1 mouse cellular context compared by ENCODE assay signal in the genomic region with DNA sequence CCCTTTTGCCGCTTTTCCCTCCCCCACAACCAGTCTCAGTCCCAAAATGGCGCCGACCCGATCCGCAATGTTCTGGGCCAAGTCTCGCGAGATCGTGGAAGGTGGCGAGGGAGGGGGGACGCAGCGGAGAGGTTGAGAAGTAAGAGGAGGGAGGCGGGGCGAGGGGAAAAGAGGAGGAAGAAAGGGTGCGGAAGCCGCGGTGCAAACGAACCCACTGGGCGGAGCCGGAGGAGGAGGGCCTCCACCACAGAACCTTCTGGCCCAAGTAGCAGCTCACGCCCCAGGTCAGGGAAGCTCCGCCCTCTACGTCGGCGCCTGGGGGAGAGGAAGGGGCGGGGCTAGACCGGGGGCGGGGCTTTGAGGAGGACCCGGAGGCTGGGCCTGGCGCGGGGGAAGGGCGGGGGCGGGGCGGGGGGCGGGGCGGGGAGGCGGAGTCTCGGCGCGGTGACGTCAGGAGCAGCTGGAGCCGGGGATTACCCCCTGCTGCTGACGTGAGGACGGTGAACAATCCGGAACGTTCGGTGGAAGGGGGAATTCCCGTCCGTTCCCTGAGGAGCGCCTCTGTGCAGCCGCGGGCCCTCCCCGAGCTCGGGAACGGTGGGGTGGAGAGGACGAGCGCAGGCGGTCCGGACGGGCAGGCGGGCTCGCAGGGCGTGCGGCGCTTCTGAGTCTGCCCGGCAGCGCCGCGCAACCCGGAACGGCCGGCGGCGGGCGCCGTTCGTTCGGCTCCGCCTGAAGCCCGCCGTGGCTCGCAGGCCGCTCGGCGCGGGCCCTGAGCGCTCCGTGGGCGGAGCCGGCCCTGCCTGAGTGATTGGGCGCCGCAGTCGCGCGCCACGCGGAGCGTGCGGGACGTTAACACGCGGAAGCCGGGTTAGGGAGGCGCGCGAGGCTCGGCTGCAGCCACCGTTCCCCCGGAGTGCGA.
A peak's percentile ranks its signal among the peaks of the same experiment; 100 is the strongest.
TF ChIP-seq lines count a peak whose summit lies in the region.

TSS of gene Gpbp1 (minus strand) at position 310 of the 922 bp plus-strand sequence.

TF ChIP-seq in MEL, 35 proteins besides CTCF, POLR2A, EP300 and RAD21 (continued from another document):
- 0 out of 2 replicates have a peak, but pooled peaks have one; percentile 0 for TF ChIP-seq ZC3H11A (IDR thresholded peaks at IDR 0.05; ENCODE audit: low read depth, low read length)
- TF ChIP-seq CHD2 (IDR thresholded peaks at IDR 0.05; ENCODE audit: low read length) = peak; percentile 99
- 0 out of 2 replicates have a peak, but pooled peaks have one; percentile 17 for TF ChIP-seq NRF1 (IDR thresholded peaks at IDR 0.05; ENCODE audit: insufficient read depth, low read depth, low read length, poor library complexity, severe bottlenecking)
- peak; percentile 76 for TF ChIP-seq TCF12 (IDR thresholded peaks at IDR 0.05; ENCODE audit: low read depth, low read length)
- TF ChIP-seq MAX (IDR thresholded peaks at IDR 0.05; ENCODE audit: low read length) = peak; percentile 93
- no peak for TF ChIP-seq ZNF384 (IDR thresholded peaks at IDR 0.05; ENCODE audit: low read depth, low read length)
- no peak for TF ChIP-seq MAFK (IDR thresholded peaks at IDR 0.05; ENCODE audit: borderline replicate concordance, low read depth, low read length)
- TF ChIP-seq MAZ (IDR thresholded peaks at IDR 0.05; ENCODE audit: low read depth, low read length) = peak; percentile 100
